Mouse (Mus musculus) cerebellum, adult 2 months (tissue): ENCODE data around the gene Jmy.

ENCODE experiments used
- CTCF ChIP-seq: fragments of 200-500 bp; IDR thresholded peaks from 2 replicates; pipeline ENCODE4 v1.5.1; 2011; ENCODE audit warnings: low read depth, mild to moderate bottlenecking, control low read depth, low read length, moderate library complexity, borderline replicate concordance; ENCODE audit not compliant: insufficient read depth
- POLR2A ChIP-seq: fragments of 200-500 bp; IDR thresholded peaks from 2 replicates; pipeline ENCODE4 v1.6.1; 2011; ENCODE audit warnings: low read length, control low read depth, borderline replicate concordance; ENCODE audit not compliant: insufficient read depth

DNA sequence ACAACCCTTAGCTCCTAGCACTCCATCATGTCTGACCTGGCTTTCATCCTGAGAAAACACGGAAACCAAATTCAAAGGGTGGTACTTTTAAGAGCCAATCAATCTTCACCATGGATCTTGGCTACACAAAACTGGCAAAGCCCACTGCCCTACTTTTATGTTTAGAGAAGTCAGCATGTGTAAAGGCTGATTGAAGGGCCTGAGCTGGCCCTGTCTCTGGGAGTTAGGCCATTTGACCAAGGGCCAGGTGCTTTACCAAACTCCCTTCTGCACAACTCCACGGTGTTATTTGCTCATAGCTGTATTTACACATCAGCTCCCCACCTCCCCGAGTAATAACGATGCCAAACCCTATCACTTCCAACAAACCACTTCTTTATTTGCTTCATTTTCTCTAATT lies 39.7 kb upstream of the Jmy start:
- TF ChIP-seq POLR2A = no peak
- no peak for TF ChIP-seq CTCF
